Mouse (Mus musculus) monocyte, adult 5-6 weeks (primary cell): ENCODE data around the gene Zfp961. TPM values are rescaled to one million over a fixed set of nuclear protein-coding genes. Genes with fewer than 3 reads are reported as not detected.
"Not testable (repeated sequence)": the region's sequence is repeated elsewhere in the genome, so short reads cannot be mapped to it uniquely, and the experiment has no call there.

ENCODE experiments used
- ATAC-seq: fragments of 153-309, 156-312 bp; replicated peaks from 2 replicates; pipeline ENCODE4 v1.8.0; 2017; ENCODE audit warnings: mild to moderate bottlenecking; ENCODE audit not compliant: low TSS enrichment, insufficient number of reproducible peaks, severe bottlenecking, poor library complexity, low FRiP score
- total RNA-seq: library from RNA; stranded (forward); fragments of 200-1000, 200-491, 200-594 nt; gene quantifications from 3 replicates; pipeline ENCODE4 v1.2.3, GENCODE M21; 2017

Zfp961 gene
- total RNA-seq, 1 experiment from 2014 or later = 26.4 TPM

DNA sequence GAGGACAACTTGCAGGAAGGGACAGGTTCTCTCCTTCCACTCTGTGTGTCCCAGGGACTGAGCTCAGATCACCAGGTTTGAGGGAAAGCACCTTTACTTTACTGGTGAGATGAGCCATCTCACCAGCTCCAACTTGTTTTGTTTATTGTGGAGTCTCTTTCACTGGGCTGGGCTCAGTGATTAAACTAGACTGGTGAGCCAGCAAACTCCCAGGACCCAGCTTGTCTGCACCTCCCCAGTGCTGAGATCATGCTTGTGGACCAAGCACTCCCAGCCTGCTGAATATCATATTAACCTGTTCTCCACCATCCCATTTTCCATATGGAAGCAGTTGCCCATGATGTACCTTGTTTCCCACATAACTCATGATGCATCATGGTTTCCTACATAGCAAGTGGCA is 52.1 kb downstream of the Zfp961 start:
- no peak for ATAC-seq

DNA sequence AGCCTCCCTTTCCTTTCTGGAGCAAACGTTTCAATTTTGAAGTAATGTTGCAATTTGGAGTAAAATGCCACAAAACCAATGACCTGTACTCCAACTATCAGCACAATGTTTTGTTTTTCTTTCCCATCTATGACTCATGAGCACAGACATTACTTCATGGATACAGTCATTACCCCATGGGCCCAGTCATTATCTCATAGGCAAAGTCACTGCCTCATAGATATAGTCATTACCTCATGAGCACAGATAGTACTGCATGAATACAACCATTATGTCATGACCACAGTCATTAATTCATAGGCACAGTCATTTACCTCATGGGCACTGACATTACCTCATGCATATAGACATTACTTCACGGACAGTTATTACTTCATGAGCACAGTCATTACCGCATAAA is 55.1 kb downstream of the Zfp961 start:
- peak; percentile 45 for ATAC-seq

DNA sequence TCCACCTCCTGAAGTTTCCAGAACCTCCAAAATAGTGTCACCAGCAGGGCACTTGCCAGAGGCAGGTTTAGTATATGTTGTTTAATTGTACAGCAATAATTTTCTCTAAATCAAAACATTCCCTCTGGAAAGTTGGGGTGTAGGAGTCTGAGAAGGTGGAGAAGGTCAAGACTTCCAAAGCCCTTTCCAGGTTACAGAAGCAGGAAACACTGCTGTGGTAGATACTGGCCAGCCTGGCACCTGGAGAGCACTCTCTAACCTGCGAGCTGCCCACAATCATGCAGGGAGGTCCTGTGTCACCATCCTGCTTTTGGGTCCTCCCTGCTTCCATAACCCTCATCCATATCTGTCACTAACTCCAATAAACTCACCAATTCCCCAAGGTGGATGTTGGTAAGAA is 55.9 kb downstream of the Zfp961 start:
- no peak for ATAC-seq

DNA sequence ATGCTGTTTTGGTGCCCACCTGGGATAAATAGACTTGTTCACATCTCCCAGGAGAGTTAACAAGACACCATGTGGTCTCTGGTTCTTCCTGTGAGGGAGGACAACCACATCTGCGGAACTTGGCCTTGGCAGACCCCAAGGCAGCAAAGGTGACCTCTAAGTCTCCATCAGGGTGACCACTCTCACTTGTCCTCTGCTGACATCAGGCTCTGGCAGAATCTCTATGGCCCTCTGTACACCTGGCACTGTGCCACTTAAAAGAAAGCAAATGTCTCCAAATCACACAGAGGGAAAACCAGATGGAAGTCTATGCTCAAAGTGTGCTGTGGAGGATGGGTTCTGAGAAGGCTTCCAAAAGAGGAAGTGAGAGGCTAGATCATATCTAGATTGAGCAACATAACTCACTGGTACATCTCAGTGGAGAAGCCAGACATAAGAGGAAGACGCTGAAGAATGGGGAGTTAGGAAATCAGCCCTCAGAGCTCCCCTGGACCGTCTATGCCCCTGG is 57.4 kb downstream of the Zfp961 start:
- ATAC-seq = peak; percentile 79

DNA sequence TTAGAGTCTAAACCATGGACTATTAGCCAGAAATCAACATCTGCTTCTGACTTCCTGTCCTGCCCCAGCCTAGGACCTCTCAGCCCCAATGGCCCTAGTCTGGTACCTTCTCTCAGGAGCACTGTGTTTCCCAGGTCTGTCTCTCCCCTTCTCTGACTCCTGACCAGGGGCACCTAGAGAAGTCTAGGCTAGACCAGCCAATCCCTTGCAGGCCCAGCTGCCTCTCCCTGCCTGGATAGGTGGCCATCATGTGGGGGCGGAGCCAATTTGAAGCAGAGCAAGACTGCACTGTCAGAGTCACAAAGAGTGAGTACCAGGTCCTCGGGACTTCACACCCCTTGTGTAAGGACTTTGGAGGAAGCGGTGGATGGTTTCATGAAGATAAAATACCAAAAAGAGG is 58.6 kb downstream of the Zfp961 start, which contains the start of gene Cyp4f18:
TSS of gene Cyp4f18 (minus strand) at position 154 of the 400 bp plus-strand sequence.
- ATAC-seq = peak; percentile 65

DNA sequence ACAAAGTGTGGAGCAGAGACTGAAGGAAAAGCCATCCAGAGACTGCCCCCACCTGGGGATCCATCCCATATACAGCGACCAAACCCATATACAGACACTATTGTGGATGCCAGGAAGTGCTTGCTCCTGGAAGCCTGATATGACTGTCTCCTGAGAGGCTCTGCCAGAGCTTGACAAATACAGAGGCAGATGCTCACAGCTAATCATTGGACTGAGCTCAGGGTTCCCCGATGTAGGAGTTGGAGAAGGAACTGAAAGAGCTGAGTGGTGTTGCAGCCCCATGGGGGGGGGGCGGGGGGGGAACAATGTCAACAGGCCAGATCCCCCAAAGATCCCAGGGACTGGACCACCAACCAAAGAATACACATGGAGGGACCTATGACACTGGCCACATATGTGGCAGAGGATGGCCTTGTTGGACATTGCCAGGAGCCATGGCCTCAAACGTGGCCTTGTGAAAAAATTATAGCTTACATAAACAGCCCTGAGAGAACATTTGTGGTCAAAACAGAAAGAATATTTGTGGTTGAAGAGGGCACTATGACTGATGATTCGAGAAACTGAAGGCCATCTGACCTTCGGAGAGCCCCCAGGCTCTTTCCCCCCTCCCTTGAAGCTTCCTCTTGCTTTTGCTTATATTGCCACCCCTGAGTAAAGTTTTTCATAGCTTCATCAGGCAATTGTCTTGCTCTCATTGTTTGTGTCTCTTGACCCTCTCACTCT is 62.8 kb downstream of the Zfp961 start:
- not testable (repeated sequence) for ATAC-seq

DNA sequence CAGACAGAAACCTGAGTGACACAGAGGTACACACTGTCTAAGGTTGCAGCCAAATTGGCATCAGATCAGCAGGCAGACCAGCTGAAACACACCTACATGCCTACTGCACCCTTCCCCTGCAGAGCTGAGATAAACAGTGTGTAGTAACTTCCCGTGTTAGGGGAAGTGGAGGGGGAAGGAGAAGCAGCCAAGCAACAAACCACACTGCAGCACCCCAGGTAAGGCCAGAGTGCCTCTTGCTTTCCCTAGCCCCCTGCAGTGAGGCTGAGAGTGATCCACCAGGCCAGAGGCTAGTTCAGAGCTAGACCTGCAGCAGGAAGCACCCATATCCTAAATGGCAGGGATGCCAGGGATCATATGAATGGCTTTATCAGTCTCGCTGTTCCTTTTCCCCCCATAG is 66.5 kb downstream of the Zfp961 start:
- peak; percentile 78 for ATAC-seq

DNA sequence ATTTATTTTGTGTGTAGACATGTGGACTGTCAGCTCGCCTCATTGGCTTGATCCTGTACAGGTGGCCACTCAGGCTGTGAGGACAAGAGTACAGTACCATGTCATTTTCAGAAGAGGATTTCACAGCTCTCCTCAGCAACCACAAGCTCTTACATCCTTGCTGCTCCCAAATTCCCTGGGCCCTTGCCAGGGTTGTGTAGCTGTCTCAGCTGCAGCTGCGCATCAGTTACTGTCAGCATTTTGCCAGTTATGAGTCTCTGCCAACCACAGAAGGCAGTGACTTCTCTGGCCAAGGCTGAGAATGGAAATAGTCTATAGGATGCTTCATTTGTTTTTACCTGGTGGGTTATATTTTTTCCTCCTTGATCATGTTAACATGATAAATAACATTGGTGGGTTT is 67.3 kb downstream of the Zfp961 start:
- ATAC-seq = no peak

DNA sequence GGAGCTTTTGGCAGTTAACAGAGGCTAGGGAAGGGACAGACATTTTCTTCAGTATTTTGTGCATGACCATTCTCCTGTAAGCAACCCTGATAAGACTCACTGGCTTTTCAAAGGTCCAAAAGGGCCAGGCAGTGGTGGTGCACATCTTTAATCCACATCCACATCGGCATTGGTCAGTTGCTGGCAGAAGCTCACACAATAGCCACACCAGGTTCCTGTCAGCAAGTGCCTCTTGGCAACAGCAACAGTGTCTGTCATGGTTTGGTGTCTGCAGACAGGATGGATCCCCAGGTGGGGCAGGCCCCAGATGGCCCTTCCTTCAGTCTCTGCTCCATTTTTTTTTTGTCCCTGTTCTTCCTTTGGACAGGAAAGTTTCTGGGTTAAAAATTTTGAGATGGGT is 68.2 kb downstream of the Zfp961 start:
- not testable (repeated sequence) for ATAC-seq

DNA sequence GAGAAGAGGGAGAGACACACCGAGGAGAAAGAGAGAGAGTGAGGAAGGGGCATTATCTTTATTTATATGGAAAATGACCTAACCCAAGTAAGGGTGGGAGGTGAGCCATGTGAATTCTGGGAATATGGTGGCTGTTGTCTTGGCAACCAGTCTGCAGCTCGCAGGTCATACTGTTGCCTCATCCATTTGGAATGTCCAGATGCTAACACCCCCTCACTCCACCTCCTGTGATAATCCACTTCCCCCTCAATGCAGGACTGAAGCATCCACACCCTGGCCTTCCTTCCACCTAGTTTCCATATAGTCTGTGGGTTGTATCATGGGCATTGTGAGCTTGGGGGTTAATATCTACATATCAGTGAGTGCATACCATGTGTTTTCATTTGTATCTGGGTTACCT is 69.0 kb downstream of the Zfp961 start:
- ATAC-seq = no peak

DNA sequence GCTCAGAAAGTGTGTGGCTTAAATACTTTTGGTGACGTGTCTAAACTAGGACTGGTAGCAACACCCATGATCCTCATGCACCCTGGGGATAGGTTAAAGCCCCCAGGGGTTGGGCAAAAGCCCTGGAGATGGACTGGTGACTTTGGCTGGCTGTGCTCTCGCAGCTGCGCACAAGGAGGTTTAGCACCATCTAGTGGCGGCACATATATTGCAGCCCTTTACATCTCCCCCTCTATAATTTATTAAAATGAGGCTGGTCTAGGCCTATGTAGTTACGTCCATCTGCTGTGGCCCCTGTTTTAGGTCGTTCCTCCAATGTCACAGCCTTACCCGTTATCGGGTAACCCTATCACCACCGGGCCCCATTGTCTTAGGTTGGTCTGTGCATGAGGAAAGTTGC is 74.0 kb downstream of the Zfp961 start:
- not testable (repeated sequence) for ATAC-seq

DNA sequence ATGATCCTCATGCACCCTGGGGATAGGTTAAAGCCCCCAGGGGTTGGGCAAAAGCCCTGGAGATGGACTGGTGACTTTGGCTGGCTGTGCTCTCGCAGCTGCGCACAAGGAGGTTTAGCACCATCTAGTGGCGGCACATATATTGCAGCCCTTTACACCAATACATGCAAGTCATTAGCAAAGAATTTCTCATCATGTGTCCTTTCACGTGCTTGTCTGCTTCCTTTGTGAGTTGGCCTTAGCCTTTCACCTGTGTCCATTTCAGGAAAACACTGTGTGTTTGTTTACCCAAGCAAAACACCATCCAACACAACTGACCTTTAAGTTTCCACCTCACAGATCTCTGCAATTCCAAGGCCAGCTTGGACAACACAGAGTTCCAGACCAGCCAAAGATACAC is 82.1 kb downstream of the Zfp961 start:
- ATAC-seq = peak; percentile 59; the same call in 1 of the 2 replicates

DNA sequence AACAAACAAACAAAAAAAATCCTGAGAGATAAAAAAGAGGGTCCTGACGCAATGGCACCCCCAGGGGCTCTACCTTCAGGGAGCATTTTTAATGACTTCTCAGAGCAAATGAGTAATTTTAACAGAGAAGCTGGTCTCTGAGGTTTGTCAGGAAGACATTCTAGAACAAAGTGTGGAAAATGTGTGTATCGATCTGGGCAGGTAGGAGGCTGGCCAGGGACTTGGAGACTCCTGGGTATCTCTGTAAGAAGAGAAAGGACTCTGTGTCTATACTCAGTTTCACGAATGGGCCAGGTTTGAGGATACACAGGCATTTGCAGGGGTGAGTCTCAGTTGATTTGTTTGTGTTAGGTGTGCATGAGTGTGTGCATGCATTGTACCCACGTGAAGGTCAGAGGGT is 90.1 kb downstream of the Zfp961 start, which contains the start of gene Olfr372:
TSS of gene Olfr372 (plus strand) at position 301 of the 400 bp plus-strand sequence.
- not testable (repeated sequence) for ATAC-seq

DNA sequence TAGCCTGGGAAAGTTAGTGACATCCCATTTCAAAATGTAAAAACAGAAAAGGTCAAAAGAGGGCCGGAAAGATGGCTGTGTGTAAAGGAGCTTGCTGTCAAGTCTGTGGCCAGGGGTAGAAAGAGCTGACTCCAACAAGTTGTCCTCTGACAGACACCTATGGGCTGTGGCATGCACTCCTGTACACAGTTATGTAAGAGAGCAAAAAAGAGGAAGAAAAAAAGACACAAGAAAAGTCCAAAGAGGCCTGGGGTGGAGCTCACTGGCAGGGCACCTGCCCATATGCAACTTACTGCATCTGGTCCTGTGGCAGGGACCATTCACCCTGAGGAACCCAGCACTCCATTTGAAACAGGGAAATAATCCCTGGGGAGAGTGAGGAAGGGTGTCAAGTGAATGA is 91.7 kb downstream of the Zfp961 start:
- no peak for ATAC-seq

Other genes starting within 250 kb of the Zfp961 start
- 0.29 to 0.75 TPM in 2 of 3 replicates, not detected in the other for gene B3gnt3, start 249.2 kb upstream of the Zfp961 start, total RNA-seq
- 17.3 to 92.4 TPM (median 17.6 TPM) in 3 replicates for gene Fcho1, start 225.3 kb upstream of the Zfp961 start, total RNA-seq
- gene Zfp709, start 69.0 kb upstream of the Zfp961 start, total RNA-seq = 9.5 to 30.7 TPM (median 18.6 TPM) in 3 replicates
- gene Zfp882, start 42.4 kb upstream of the Zfp961 start, total RNA-seq = 4.1 to 7.5 TPM (median 7.5 TPM) in 3 replicates
- gene Zfp617, start 42.4 kb upstream of the Zfp961 start, total RNA-seq = 17.3 to 28.3 TPM (median 20.4 TPM) in 3 replicates
- gene Cyp4f18, start 58.6 kb downstream of the Zfp961 start, total RNA-seq = 153 to 273 TPM (median 260 TPM) in 3 replicates
- gene Olfr372, start 90.2 kb downstream of the Zfp961 start, total RNA-seq = not detected in 3 replicates
- not detected in 3 replicates for gene Olfr373, start 132.1 kb downstream of the Zfp961 start, total RNA-seq
- gene Olfr374, start 156.0 kb downstream of the Zfp961 start, total RNA-seq = 0.21 to 0.49 TPM in 2 of 3 replicates, not detected in the other
- 902 to 973 TPM (median 947 TPM) in 3 replicates for gene Tpm4, start 183.9 kb downstream of the Zfp961 start, total RNA-seq
- gene Rab8a, start 210.2 kb downstream of the Zfp961 start, total RNA-seq = 640 to 819 TPM (median 739 TPM) in 3 replicates
- 1.2 to 5.8 TPM (median 4.8 TPM) in 3 replicates for gene Hsh2d, start 238.6 kb downstream of the Zfp961 start, total RNA-seq